In the genomic region with DNA sequence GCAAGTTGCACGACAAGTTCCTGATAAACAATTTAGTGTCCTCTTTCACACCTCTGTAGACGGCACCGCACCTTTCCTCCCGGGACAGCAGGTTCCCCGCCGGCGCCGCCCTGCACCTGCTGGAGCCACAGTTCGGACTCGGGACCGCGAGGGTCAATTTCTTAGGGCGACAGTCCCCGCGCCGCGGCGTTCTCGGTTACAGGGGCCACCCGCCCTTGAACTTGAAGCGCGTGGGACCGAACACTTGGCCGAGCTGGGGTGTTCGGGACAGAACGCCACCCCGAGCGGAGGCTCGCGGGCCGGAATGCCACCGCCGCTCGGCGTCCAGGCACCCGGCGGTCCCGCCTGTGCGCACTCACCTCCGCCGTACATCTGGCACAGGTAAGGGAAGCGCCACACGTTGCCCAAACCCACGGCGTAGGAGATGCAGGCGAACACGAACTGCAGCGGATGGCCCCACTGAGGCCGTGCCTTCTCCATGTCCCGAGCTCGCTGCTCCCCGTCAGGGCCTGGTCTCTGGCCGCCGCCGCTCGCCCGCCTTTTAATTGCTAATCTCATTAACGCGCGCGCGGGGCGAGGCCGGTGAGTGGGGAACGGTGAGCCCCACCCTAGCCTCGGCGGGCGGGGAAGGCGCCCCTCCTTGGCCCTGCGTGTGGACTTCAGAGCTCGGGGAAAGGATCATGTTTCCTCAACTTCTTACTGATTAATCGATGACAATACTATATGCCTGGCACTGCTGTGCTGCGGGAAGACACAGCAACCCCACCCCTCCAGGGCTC, we compare ENCODE assay signal across 7 mouse cellular contexts. TPM values are rescaled to one million over a fixed set of nuclear protein-coding genes. Genes with fewer than 3 reads are reported as not detected.
DNase-seq lines count a peak whose midpoint lies in the region; ATAC-seq and TF ChIP-seq lines count a peak whose summit lies in the region.

A gene (plus strand): TSS at position 113 of the 779 bp plus-strand sequence.
A gene (minus strand): TSS at position 559 of the 779 bp plus-strand sequence.

- 1% methylated on average over 73 of the region's 73 CpGs for WGBS in forebrain, embryonic 12.5 days
- under 1% methylated on average over 73 of the region's 73 CpGs for WGBS in lung, embryonic 15.5 days

- H3K9me3 ChIP-seq in ES-Bruce4 (replicated peaks; ENCODE audit: control insufficient read depth, insufficient read depth, low read length, poor library complexity, severe bottlenecking), result no peaks in the 10 kb centered on the region
- no peaks in the 10 kb centered on the region for H3K9me3 ChIP-seq in forebrain, embryonic 12.5 days
- H3K9me3 ChIP-seq in lung, embryonic 15.5 days, result no peaks in the 10 kb centered on the region

- peak within 1 kb of the TSS; percentile 69 for H3K4me3 ChIP-seq in ES-Bruce4 (ENCODE audit: low read depth, low read length)
- H3K4me3 ChIP-seq in forebrain, embryonic 12.5 days (replicated peaks), result peak within 1 kb of the TSS; percentile 46
- H3K4me3 ChIP-seq in lung, embryonic 15.5 days, result peak within 1 kb of the TSS; percentile 39

- no peak for TF ChIP-seq EP300 in ES-Bruce4 (IDR thresholded peaks at IDR 0.05; ENCODE audit: insufficient read depth, low read depth, low read length)

- no peak for TF ChIP-seq CTCF in ES-Bruce4 (IDR thresholded peaks at IDR 0.05; ENCODE audit: low read depth, low read length)

- H3K27ac ChIP-seq in ES-Bruce4 (ENCODE audit: insufficient read depth, low read length), result no peak within 1 kb of the TSS
- no peak within 1 kb of the TSS for H3K27ac ChIP-seq in forebrain, embryonic 12.5 days
- no peak within 1 kb of the TSS for H3K27ac ChIP-seq in lung, embryonic 15.5 days

- peak; percentile 23; the same call in 1 of the 2 replicates for ATAC-seq in forebrain, embryonic 12.5 days (ENCODE audit: low FRiP score)
- no peak for ATAC-seq in lung, embryonic 15.5 days (ENCODE audit: borderline replicate concordance, extremely low read depth, low FRiP score, low TSS enrichment)

- H3K27me3 ChIP-seq in ES-Bruce4 (ENCODE audit: control insufficient read depth, insufficient read depth, low read length, poor library complexity, severe bottlenecking), result peaks cover 12% of the 10 kb centered on the region
- peaks cover 64% of the 10 kb centered on the region for H3K27me3 ChIP-seq in forebrain, embryonic 12.5 days
- peaks cover 72% of the 10 kb centered on the region for H3K27me3 ChIP-seq in lung, embryonic 15.5 days

- peak; percentile 70 for DNase-seq in ZHBTc4 (ENCODE audit: low read depth, low spot score)
- peak; percentile 71 to 75 for DNase-seq in kidney, adult 8-10 months
- DNase-seq in retina, embryonic 14.5 days (ENCODE audit: low spot score), result peak; percentile 37
- DNase-seq in cerebellum, adult 9-11 months, result no peak

- no peaks in the 10 kb centered on the region for H3K4me1 ChIP-seq in ES-Bruce4 (ENCODE audit: control insufficient read depth, insufficient read depth, low read length)
- H3K4me1 ChIP-seq in forebrain, embryonic 12.5 days, result peaks cover 9% of the 10 kb centered on the region
- H3K4me1 ChIP-seq in lung, embryonic 15.5 days, result peaks cover 9% of the 10 kb centered on the region

- H3K4me2 ChIP-seq in forebrain, embryonic 12.5 days, result peak within 1 kb of the TSS; percentile 70
- peak within 1 kb of the TSS; percentile 69 for H3K4me2 ChIP-seq in lung, embryonic 15.5 days

- no peak for TF ChIP-seq POLR2A in ES-Bruce4 (IDR thresholded peaks at IDR 0.05; ENCODE audit: insufficient read depth, low read length)

- H3K9ac ChIP-seq in ES-Bruce4 (ENCODE audit: low read depth, poor library complexity, severe bottlenecking), result peak within 1 kb of the TSS; percentile 50
- peak within 1 kb of the TSS; percentile 44; the same call in 1 of the 2 replicates for H3K9ac ChIP-seq in forebrain, embryonic 12.5 days
- H3K9ac ChIP-seq in lung, embryonic 15.5 days, result no peak within 1 kb of the TSS

- H3K36me3 ChIP-seq in ES-Bruce4 (ENCODE audit: control insufficient read depth, insufficient read depth, low read length, poor library complexity, severe bottlenecking), result no peaks in the 10 kb centered on the region
- no peaks in the 10 kb centered on the region for H3K36me3 ChIP-seq in forebrain, embryonic 12.5 days (replicated peaks)
- no peaks in the 10 kb centered on the region for H3K36me3 ChIP-seq in lung, embryonic 15.5 days

RNA-seq across cellular contexts. Expression of the first gene that starts in this region (rescaled TPM):
- not detected in 2 replicates for polyA plus RNA-seq in ES-Bruce4 (2011; ENCODE audit: insufficient read depth, insufficient read length, low read depth, missing spikeins)
- 0.06 and 0.10 TPM in 2 replicates for polyA plus RNA-seq in forebrain, embryonic 12.5 days (2016; fragmentation: Nextera tagmentation; extraction: Ambion mirVana)
- polyA plus RNA-seq in lung, embryonic 15.5 days (2015; fragmentation: Nextera tagmentation; extraction: Ambion mirVana), result 0.19 and 1.0 TPM in 2 replicates

RNA-seq across cellular contexts. Expression of the second gene that starts in this region (rescaled TPM):
- polyA plus RNA-seq in ES-Bruce4 (2011; ENCODE audit: insufficient read depth, insufficient read length, low read depth, missing spikeins), result not detected in 2 replicates
- polyA plus RNA-seq in forebrain, embryonic 12.5 days (2016; fragmentation: Nextera tagmentation; extraction: Ambion mirVana), result 0.45 and 0.76 TPM in 2 replicates
- 0.12 and 0.31 TPM in 2 replicates for polyA plus RNA-seq in lung, embryonic 15.5 days (2015; fragmentation: Nextera tagmentation; extraction: Ambion mirVana)

Comparison
In these comparisons a context has a peak if more than half of its experiments do, and no peak if none do; other contexts are left out.
1. Peak in ATAC-seq, H3K4me3 ChIP-seq, H3K9ac ChIP-seq and H3K4me2 ChIP-seq in forebrain, embryonic 12.5 days; RNA of the genes that start here not detected or under 1 TPM.